Mouse (Mus musculus) thymus, adult 2 months (tissue): Measurements from ENCODE around the gene Mettl17. TPM values are rescaled to one million over a fixed set of nuclear protein-coding genes. Genes with fewer than 3 reads are reported as not detected.
"Not testable (repeated sequence)": the region's sequence is repeated elsewhere in the genome, so short reads cannot be mapped to it uniquely, and the experiment has no call there.

Experiments used
- DNase-seq: peaks from one replicate; pipeline ENCODE4 v3.0.0; 2021
- H3K27ac ChIP-seq: fragments of 200-500 bp; 2 replicates; pipeline ENCODE4 v1.5.1; 2012; ENCODE audit warnings: low read length, control low read depth; ENCODE audit not compliant: control insufficient read depth, insufficient read depth
- H3K27me3 ChIP-seq: fragments of 200-500 bp; 2 replicates; pipeline ENCODE4 v1.6.1; 2012; ENCODE audit warnings: mild to moderate bottlenecking, low read length, moderate library complexity, mixed read lengths; ENCODE audit not compliant: control insufficient read depth, insufficient read depth
- H3K36me3 ChIP-seq: fragments of 200-500 bp; 2 replicates; pipeline ENCODE4 v1.6.1; 2012; ENCODE audit warnings: mild to moderate bottlenecking, low read length, moderate library complexity; ENCODE audit not compliant: control insufficient read depth, insufficient read depth
- H3K4me1 ChIP-seq: fragments of 200-500 bp; replicated peaks from 2 replicates; pipeline ENCODE4 v1.6.1; 2012; ENCODE audit warnings: low read length; ENCODE audit not compliant: control insufficient read depth, insufficient read depth
- H3K4me3 ChIP-seq: fragments of 200-500 bp; 2 replicates; pipeline ENCODE4 v1.5.1; 2012; ENCODE audit warnings: mild to moderate bottlenecking, low read length, control low read depth, moderate library complexity; ENCODE audit not compliant: control insufficient read depth, insufficient read depth
- CTCF ChIP-seq: fragments of 200-500 bp; IDR thresholded peaks from 2 replicates; pipeline ENCODE4 v1.5.1; 2012; ENCODE audit warnings: mild to moderate bottlenecking, control low read depth, low read length, moderate library complexity, borderline replicate concordance; ENCODE audit not compliant: control insufficient read depth, poor library complexity, insufficient read depth; ENCODE audit errors: extremely low read depth
- POLR2A ChIP-seq: fragments of 200-500 bp; IDR thresholded peaks from 2 replicates; pipeline ENCODE4 v1.6.1; 2012; ENCODE audit warnings: mild to moderate bottlenecking, low read length, control low read depth, moderate library complexity; ENCODE audit not compliant: control insufficient read depth, poor library complexity, insufficient read depth; ENCODE audit errors: extremely low read depth
- WGBS: fragments of 180-500 bp; shearing (Covaris S2); methylation state at CpG from one replicate; pipeline ENCODE4 v1.1.7; 2018; 5-methylcytosine and 5-hydroxymethylcytosine counted together
- polyA plus RNA-seq: library from polyadenylated mRNA; depleted of rRNA; stranded (reverse); fragments of >200 nt; gene quantifications from 2 replicates; pipeline ENCODE4 v1.2.3, GENCODE M21; 2012

The Mettl17 gene
- polyA plus RNA-seq, 1 experiment = 56.7 TPM

GRCm38 (mm10) chr14:51916539-51916938 is 31.9 kb downstream of the Mettl17 start:
- DNase-seq = no peak
- 94% methylated on average over 4 of the region's 4 CpGs for WGBS
- H3K4me1 ChIP-seq = peaks cover 17% of the 10 kb centered on the region

GRCm38 (mm10) chr14:51918125-51918524 is 33.5 kb downstream of the Mettl17 start, which contains the start of gene Tppp2:
TSS of gene Tppp2 (plus strand) at chr14:51918425.
- Histone ChIP-seq H3K36me3 (no peaks in the 10 kb centered on the region), H3K27me3 (no peaks in the 10 kb centered on the region), H3K4me1 (peaks cover 5% of the 10 kb centered on the region), H3K27ac (no peak within 1 kb of the TSS), H3K4me3 (no peak within 1 kb of the TSS)
- 95% methylated on average over 4 of the region's 4 CpGs for WGBS
- DNase-seq = no peak
- TF ChIP-seq POLR2A (no peak), CTCF (no peak)

More at GRCm38 (mm10) chr14:51916539-51916938, 31.9 kb downstream of the Mettl17 start:
- Histone ChIP-seq H3K36me3 (no peaks in the 10 kb centered on the region), H3K27ac (no peak overlapping the region), H3K27me3 (no peaks in the 10 kb centered on the region), H3K4me3 (no peak overlapping the region)
- TF ChIP-seq POLR2A = no peak
- TF ChIP-seq CTCF = no peak

- WGBS = 96% methylated on average over 4 of the region's 4 CpGs
- Histone ChIP-seq H3K27ac (no peak overlapping the region), H3K36me3 (no peaks in the 10 kb centered on the region), H3K4me1 (peaks cover 5% of the 10 kb centered on the region), H3K4me3 (no peak overlapping the region), H3K27me3 (no peaks in the 10 kb centered on the region)
- no peak for DNase-seq
- TF ChIP-seq CTCF (no peak), POLR2A (no peak)
These were observed 34.3 kb downstream of the Mettl17 start for GRCm38 (mm10) chr14:51918966-51919365.

- Histone ChIP-seq H3K27ac (no peak overlapping the region), H3K27me3 (no peaks in the 10 kb centered on the region), H3K36me3 (no peaks in the 10 kb centered on the region), H3K4me3 (no peak overlapping the region), H3K4me1 (no peaks in the 10 kb centered on the region)
- TF ChIP-seq POLR2A = no peak
- TF ChIP-seq CTCF = no peak
- 89% methylated on average over 16 of the region's 16 CpGs for WGBS
- no peak for DNase-seq
These were observed 37.3 kb downstream of the Mettl17 start for GRCm38 (mm10) chr14:51921759-51922570.

GRCm38 (mm10) chr14:51922571-51922865 is 37.9 kb downstream of the Mettl17 start, which contains the start of gene Rnase13:
TSS of gene Rnase13 (minus strand) at chr14:51922773.
- TF ChIP-seq CTCF (no peak), POLR2A (no peak)
- no peak for DNase-seq
- Histone ChIP-seq H3K27me3 (no peaks in the 10 kb centered on the region), H3K4me1 (no peaks in the 10 kb centered on the region), H3K4me3 (no peak within 1 kb of the TSS), H3K27ac (no peak within 1 kb of the TSS), H3K36me3 (no peaks in the 10 kb centered on the region)
- 94% methylated on average over 7 of the region's 7 CpGs for WGBS

- Histone ChIP-seq H3K27ac (no peak overlapping the region), H3K4me3 (no peak overlapping the region), H3K27me3 (no peaks in the 10 kb centered on the region), H3K4me1 (no peaks in the 10 kb centered on the region), H3K36me3 (no peaks in the 10 kb centered on the region)
- TF ChIP-seq CTCF = no peak
- TF ChIP-seq POLR2A = no peak
- WGBS = 96% methylated on average over 2 of the region's 2 CpGs
- DNase-seq = no peak
These were observed 38.3 kb downstream of the Mettl17 start for GRCm38 (mm10) chr14:51922910-51923309.

GRCm38 (mm10) chr14:51923492-51923891 is 38.9 kb downstream of the Mettl17 start:
- H3K4me3 ChIP-seq = no peak overlapping the region
- no peak for DNase-seq
- no peaks in the 10 kb centered on the region for H3K36me3 ChIP-seq
- WGBS = 91% methylated on average over 4 of the region's 4 CpGs
- no peaks in the 10 kb centered on the region for H3K4me1 ChIP-seq
- no peak overlapping the region for H3K27ac ChIP-seq
- no peaks in the 10 kb centered on the region for H3K27me3 ChIP-seq
- no peak for TF ChIP-seq POLR2A
- no peak for TF ChIP-seq CTCF

- DNase-seq, H3K4me1 ChIP-seq, H3K27me3 ChIP-seq, H3K27ac ChIP-seq, H3K4me3 ChIP-seq, H3K36me3 ChIP-seq: not testable (repeated sequence)
- WGBS = 97% methylated on average over 11 of the region's 11 CpGs
These were observed 42.3 kb downstream of the Mettl17 start for GRCm38 (mm10) chr14:51926930-51927329.
